ENCODE assay signal across 9 mouse cellular contexts in the genomic region with DNA sequence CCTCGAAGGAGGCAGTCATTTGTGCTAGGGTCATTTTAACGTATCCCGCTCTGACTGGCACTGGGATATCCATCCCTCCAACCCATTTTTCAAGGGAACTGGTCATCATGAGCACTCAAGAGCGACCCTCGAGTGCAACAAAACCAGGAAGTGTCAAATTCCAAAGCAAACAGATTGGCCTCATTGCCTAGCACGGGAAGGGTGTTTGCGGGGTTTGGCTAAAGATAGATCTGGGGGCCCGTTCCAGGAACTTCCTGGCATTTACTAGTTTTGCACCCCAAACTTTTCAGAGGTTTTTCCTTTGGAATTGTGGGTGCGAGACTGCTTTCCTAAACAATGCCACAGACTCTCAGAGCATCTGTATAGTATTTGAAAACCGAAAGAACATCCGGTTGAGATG. TPM values are rescaled to one million over a fixed set of nuclear protein-coding genes. Genes with fewer than 3 reads are reported as not detected.
A peak's percentile ranks its signal among the peaks of the same experiment; 100 is the strongest.
DNase-seq lines count a peak whose midpoint lies in the region; ATAC-seq and TF ChIP-seq lines count a peak whose summit lies in the region.
"Had no signal": no experiment of that assay in that cellular context is flagged by ENCODE, and none has a peak within 500 bp of the region (broad histone marks: within the 10 kb centered on the region; RNA-seq: fewer than 3 reads in every experiment).

No protein-coding gene starts in this region.

- no peak for TF ChIP-seq CTCF in lung, embryonic 14.5 days (IDR thresholded peaks at IDR 0.05; ENCODE audit: low read depth)
- TF ChIP-seq CTCF in heart, postnatal 0 days (IDR thresholded peaks at IDR 0.05; ENCODE audit: low read depth): no peak

- H3K27me3 ChIP-seq in lung, embryonic 14.5 days (ENCODE audit: insufficient read depth, low read length): no peaks in the 10 kb centered on the region
- H3K27me3 ChIP-seq in heart, postnatal 0 days (ENCODE audit: control insufficient read depth, insufficient read depth, low read length): peaks cover 4% of the 10 kb centered on the region; the same call in 1 of the 2 replicates
- no peaks in the 10 kb centered on the region for H3K27me3 ChIP-seq in lung, embryonic 16.5 days (ENCODE audit: control insufficient read depth, insufficient read depth, low read depth, low read length)

- H3K9ac ChIP-seq in lung, embryonic 14.5 days: peak overlapping the region; percentile 66; the same call in 1 of the 2 replicates
- peak overlapping the region; percentile 66; the same call in 1 of the 2 replicates for H3K9ac ChIP-seq in heart, postnatal 0 days (replicated peaks; ENCODE audit: low read depth, low read length)
- peak overlapping the region; percentile 94 for H3K9ac ChIP-seq in lung, embryonic 16.5 days (ENCODE audit: low read length)

- no peak for ATAC-seq in lung, embryonic 14.5 days (ENCODE audit: insufficient read depth)
- no peak for ATAC-seq in heart, postnatal 0 days (ENCODE audit: insufficient read depth, low read depth)
- ATAC-seq in lung, embryonic 16.5 days (ENCODE audit: low read depth): no peak
- no peak for ATAC-seq in erythroblast, adult 5-6 weeks (replicated peaks; ENCODE audit: low FRiP score, poor library complexity, severe bottlenecking)

- TF ChIP-seq EP300 in heart, postnatal 0 days (IDR thresholded peaks at IDR 0.05; ENCODE audit: low read depth): no peak

- peak overlapping the region; percentile 75 for H3K4me3 ChIP-seq in lung, embryonic 14.5 days (ENCODE audit: low read depth, low read length)
- peak overlapping the region; percentile 88 for H3K4me3 ChIP-seq in heart, postnatal 0 days (ENCODE audit: low read depth, low read length)
- peak overlapping the region; percentile 73 for H3K4me3 ChIP-seq in lung, embryonic 16.5 days (ENCODE audit: low read length)

- peak overlapping the region; percentile 98 for H3K4me2 ChIP-seq in lung, embryonic 14.5 days
- peak overlapping the region; percentile 99 for H3K4me2 ChIP-seq in heart, postnatal 0 days (ENCODE audit: low read depth, low read length)
- H3K4me2 ChIP-seq in lung, embryonic 16.5 days (ENCODE audit: low read depth, low read length): peak overlapping the region; percentile 96

- H3K4me1 ChIP-seq in lung, embryonic 14.5 days (ENCODE audit: insufficient read depth): peaks cover 2% of the 10 kb centered on the region; the same call in 1 of the 2 replicates
- H3K4me1 ChIP-seq in heart, postnatal 0 days (ENCODE audit: control insufficient read depth, insufficient read depth): peaks cover 6% of the 10 kb centered on the region; the same call in 1 of the 2 replicates
- H3K4me1 ChIP-seq in lung, embryonic 16.5 days (replicated peaks; ENCODE audit: control insufficient read depth, insufficient read depth, low read length): peaks cover 12% of the 10 kb centered on the region

- no peak overlapping the region for H3K27ac ChIP-seq in lung, embryonic 14.5 days (ENCODE audit: low read depth)
- H3K27ac ChIP-seq in heart, postnatal 0 days (ENCODE audit: low read depth): no peak overlapping the region
- no peak overlapping the region for H3K27ac ChIP-seq in lung, embryonic 16.5 days (ENCODE audit: low read length)

- H3K9me3 ChIP-seq in lung, embryonic 14.5 days (ENCODE audit: low read depth, low read length): no peaks in the 10 kb centered on the region
- H3K9me3 ChIP-seq in heart, postnatal 0 days (replicated peaks; ENCODE audit: control insufficient read depth, low read length): no peaks in the 10 kb centered on the region
- no peaks in the 10 kb centered on the region for H3K9me3 ChIP-seq in lung, embryonic 16.5 days (ENCODE audit: control insufficient read depth, low read length)

- DNase-seq in lung, embryonic 14.5 days: peak; percentile 61
- DNase-seq in lung, postnatal 4 days: no peak
- DNase-seq in heart, postnatal 0 days (ENCODE audit: low spot score): no peak
- DNase-seq in yolk sac, embryonic 10.5 days (ENCODE audit: low spot score): peak; percentile 24
- no peak for DNase-seq in spleen, postnatal 14 days (ENCODE audit: low spot score in 2 of 2)
- DNase-seq in frontal cortex, postnatal 25 days (ENCODE audit: low spot score in 2 of 2): no peak

- no peaks in the 10 kb centered on the region for H3K36me3 ChIP-seq in lung, embryonic 14.5 days (ENCODE audit: insufficient read depth)
- H3K36me3 ChIP-seq in heart, postnatal 0 days (replicated peaks; ENCODE audit: control insufficient read depth, insufficient read depth, low read length): no peaks in the 10 kb centered on the region
- no peaks in the 10 kb centered on the region for H3K36me3 ChIP-seq in lung, embryonic 16.5 days (ENCODE audit: control insufficient read depth, insufficient read depth, low read length)

- WGBS in lung, embryonic 14.5 days: 10% methylated on average over 11 of the region's 11 CpGs
- 15% methylated on average over 11 of the region's 11 CpGs for WGBS in heart, postnatal 0 days
- WGBS in lung, embryonic 16.5 days: 3% methylated on average over 11 of the region's 11 CpGs

RNA-seq across cellular contexts. Expression of a gene that starts 1.4 kb away (rescaled TPM):
- 37.0 and 43.2 TPM in 2 replicates for polyA plus RNA-seq in lung, embryonic 14.5 days (2014; fragmentation: Nextera tagmentation; extraction: Ambion mirVana)
- total RNA-seq in heart, postnatal 0 days (2014; rRNA removed; ENCODE audit: low replicate concordance): 19.7 and 63.4 TPM in 2 replicates
- polyA plus RNA-seq in heart, postnatal 0 days (2015; fragmentation: Nextera tagmentation; extraction: Ambion mirVana): 8.1 and 8.7 TPM in 2 replicates
- polyA plus RNA-seq in lung, embryonic 16.5 days (2015; fragmentation: Nextera tagmentation; extraction: Ambion mirVana): 25.2 and 26.5 TPM in 2 replicates
- total RNA-seq in erythroblast, adult 5-6 weeks (2015; ENCODE audit: low replicate concordance): not detected in 2 replicates
- not detected in 2 replicates for total RNA-seq in erythroblast, adult 5-6 weeks (2017; ENCODE audit: low replicate concordance)
- total RNA-seq: hematopoietic stem cell, adult 5-6 weeks had no signal

Comparison
In these comparisons a context has a peak if more than half of its experiments do, and no peak if none do; other contexts are left out.
1. DNase-seq: peak in lung, embryonic 14.5 days (single experiment) and yolk sac, embryonic 10.5 days (single experiment); none in lung, postnatal 4 days (0 of 2), heart, postnatal 0 days (single experiment), spleen, postnatal 14 days (0 of 2) and frontal cortex, postnatal 25 days (0 of 2).
2. Peak in every context shown above with its lines, with median percentiles within 50 percentile points of each other: H3K4me2 ChIP-seq, H3K4me3 ChIP-seq and H3K9ac ChIP-seq.